Mouse (Mus musculus): ENCODE results near the gene Zbtb18.

Zbtb18 gene

GRCm38 (mm10) chr1:177479356-177480004, 37.3 kb downstream of the Zbtb18 start:
- DNase-seq (ENCODE audit: low spot score in 2 of 2) = no peak

GRCm38 (mm10) chr1:177483612-177484011, 41.5 kb downstream of the Zbtb18 start:
- DNase-seq (ENCODE audit: low spot score in 2 of 2) = no peak

- no peak for DNase-seq (ENCODE audit: low spot score in 2 of 2)
Measured at GRCm38 (mm10) chr1:177484280-177484679, 42.1 kb downstream of the Zbtb18 start.

- no peak for DNase-seq (ENCODE audit: low spot score in 2 of 2)
Measured at GRCm38 (mm10) chr1:177484680-177485079, 42.5 kb downstream of the Zbtb18 start.

- DNase-seq (ENCODE audit: low spot score in 2 of 2) = no peak
Measured at GRCm38 (mm10) chr1:177489844-177490243, 47.7 kb downstream of the Zbtb18 start.

- no peak for DNase-seq (ENCODE audit: low spot score in 2 of 2)
Measured at GRCm38 (mm10) chr1:177490808-177491207, 48.7 kb downstream of the Zbtb18 start.

GRCm38 (mm10) chr1:177491280-177491679, 49.1 kb downstream of the Zbtb18 start:
- no peak for DNase-seq (ENCODE audit: low spot score in 2 of 2)

- DNase-seq (ENCODE audit: low spot score in 2 of 2) = no peak
Measured at GRCm38 (mm10) chr1:177494306-177494705, 52.2 kb downstream of the Zbtb18 start.

GRCm38 (mm10) chr1:177494913-177495542, 52.9 kb downstream of the Zbtb18 start:
- DNase-seq (ENCODE audit: low spot score in 2 of 2) = no peak
